Mouse (Mus musculus): ENCODE data around the gene Dvl1.

The Dvl1 gene

DNA sequence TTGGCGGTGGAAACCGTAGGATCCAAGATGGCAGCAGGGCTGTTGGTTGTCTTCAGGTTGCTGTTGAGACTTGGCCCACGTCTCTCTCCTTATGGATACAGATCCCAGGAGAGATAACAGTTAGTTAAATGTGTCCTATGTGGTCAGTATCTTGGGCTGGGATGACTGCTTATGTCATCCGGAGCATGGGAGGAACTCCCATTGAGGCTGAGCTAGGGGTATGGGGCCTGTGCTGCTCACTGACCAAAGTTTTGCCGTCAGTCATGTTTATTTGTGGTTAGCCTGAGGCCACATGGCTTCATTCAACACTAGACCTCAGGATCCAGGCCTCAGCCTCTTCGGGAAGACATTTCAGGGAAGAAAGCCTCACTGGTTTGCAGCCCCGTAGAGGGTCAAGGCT, 24.2 kb downstream of the Dvl1 start:
- peak in 1 of 2 experiments; percentile 10 for DNase-seq (ENCODE audit: low spot score in 2 of 2)

DNA sequence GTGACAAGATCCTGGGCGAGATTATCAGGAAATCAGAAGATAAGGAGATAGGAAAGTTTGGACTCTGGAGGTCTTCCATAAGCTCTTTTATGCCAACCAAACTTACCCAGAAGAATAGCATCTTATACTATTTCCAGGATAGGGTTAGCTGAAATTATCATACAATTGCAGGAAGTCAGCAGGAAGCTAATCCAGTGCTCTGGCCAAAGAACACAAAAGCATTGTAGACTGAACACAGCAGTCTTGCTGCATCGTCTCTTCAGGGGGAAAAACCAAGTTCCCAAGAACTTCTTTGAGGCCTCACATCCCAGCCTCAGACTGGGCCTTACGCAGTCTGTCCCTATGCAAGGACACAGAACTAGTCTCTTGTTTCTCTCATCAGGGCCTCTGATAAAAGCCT, 36.4 kb downstream of the Dvl1 start:
- DNase-seq (ENCODE audit: low spot score in 2 of 2), result no peak

GRCm38 (mm10) chr4:155886330-155886729, 39.1 kb downstream of the Dvl1 start:
- peak in 1 of 2 experiments; percentile 10 for DNase-seq (ENCODE audit: low spot score in 2 of 2)

- DNase-seq (ENCODE audit: low spot score in 2 of 2), result peak in 1 of 2 experiments; percentile 10
These were observed 40.5 kb downstream of the Dvl1 start for GRCm38 (mm10) chr4:155887674-155888073.

DNA sequence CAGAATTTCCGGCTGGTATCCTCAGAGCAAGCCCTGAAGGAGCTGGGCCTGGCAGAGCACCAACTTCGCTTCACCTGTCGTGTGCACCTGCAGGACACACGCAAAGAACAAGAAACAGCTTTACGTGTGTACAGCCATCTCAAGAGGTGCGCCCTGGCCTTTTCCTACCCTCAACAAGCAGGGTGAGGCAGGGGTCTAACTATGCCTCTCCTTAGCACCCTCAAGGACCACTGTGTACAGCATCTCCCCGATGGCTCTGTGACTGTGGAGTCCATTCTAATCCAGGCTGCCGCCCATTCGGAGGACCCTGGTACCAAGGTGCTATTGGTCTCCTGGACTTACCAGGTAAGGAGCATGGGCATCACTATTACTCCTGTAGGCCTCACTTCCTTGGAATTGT, 41.0 kb downstream of the Dvl1 start:
- DNase-seq (ENCODE audit: low spot score in 2 of 2), result peak in 1 of 2 experiments; percentile 12

- DNase-seq (ENCODE audit: low spot score in 2 of 2), result peak in 1 of 2 experiments; percentile 11
These were observed 42.1 kb downstream of the Dvl1 start for GRCm38 (mm10) chr4:155889316-155889715.

- peak in 1 of 2 experiments; percentile 48 for DNase-seq (ENCODE audit: low spot score in 2 of 2)
These were observed 43.8 kb downstream of the Dvl1 start for GRCm38 (mm10) chr4:155891011-155891471.

GRCm38 (mm10) chr4:155891551-155892001, 44.4 kb downstream of the Dvl1 start, which contains the start of the genes Pusl1 and Acap3:
Gene Pusl1 (minus strand): TSS chr4:155891781.
Gene Acap3 (plus strand): TSS chr4:155891822.
- peak; percentile 97 to 99 for DNase-seq (ENCODE audit: low spot score in 2 of 2)

DNA sequence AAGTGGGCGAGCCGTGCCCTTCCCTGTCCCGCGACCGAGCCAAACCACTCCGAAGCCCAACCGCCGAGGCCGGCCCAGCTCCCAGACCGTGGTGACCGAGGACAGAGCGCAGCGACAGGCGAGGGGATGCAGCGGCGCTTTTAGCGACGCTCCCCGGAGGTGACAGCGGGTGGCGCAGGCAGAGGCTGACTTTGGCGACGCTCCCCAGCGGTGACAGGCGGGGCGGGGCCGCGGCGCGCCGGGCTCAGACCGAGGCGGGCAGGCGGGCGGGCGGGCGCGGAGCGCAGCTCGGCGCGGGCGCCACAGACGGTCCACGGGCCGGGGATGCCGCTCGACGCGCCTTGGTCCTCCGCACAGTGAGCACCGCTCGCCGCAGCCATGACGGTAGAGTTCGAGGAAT, 44.8 kb downstream of the Dvl1 start:
- DNase-seq (ENCODE audit: low spot score in 2 of 2), result peak in 1 of 2 experiments; percentile 91

GRCm38 (mm10) chr4:155892438-155893211, 45.4 kb downstream of the Dvl1 start:
- peak in 1 of 2 experiments; percentile 71 for DNase-seq (ENCODE audit: low spot score in 2 of 2)

- DNase-seq (ENCODE audit: low spot score in 2 of 2), result peak; percentile 15 to 24
These were observed 46.0 kb downstream of the Dvl1 start for GRCm38 (mm10) chr4:155893212-155893690.

DNA sequence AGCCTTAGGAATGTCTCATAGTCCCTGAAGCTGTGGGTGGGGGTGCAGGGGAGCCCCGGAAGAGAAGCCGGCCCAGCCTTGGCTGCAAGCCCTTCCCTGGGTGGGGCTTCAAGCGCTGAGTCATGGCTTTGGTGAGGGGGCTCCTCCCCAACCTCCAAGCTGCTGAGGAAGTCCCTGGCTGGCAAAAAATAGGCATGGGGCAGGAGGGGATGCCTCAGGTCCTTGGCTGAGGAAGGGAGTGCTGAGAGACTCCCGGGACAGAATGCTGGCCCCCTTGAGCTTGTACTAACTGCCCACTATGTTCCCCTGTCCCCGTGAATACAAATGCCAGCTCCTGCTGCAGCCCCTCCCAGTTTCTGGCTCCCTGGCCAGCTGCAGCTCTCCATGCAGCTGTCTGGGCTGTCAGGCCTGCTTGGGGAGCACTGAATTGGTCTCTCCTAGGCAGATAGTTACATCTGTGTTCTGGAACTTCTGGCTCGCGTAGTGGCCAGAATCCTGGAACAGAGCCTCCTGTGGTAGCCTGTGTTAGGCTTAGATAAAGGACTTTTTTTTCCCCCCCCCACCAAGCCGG, 47.2 kb downstream of the Dvl1 start:
- DNase-seq (ENCODE audit: low spot score in 2 of 2), result peak; percentile 72 to 81

GRCm38 (mm10) chr4:155895216-155895615, 48.0 kb downstream of the Dvl1 start:
- DNase-seq (ENCODE audit: low spot score in 2 of 2), result peak; percentile 10 to 34

DNA sequence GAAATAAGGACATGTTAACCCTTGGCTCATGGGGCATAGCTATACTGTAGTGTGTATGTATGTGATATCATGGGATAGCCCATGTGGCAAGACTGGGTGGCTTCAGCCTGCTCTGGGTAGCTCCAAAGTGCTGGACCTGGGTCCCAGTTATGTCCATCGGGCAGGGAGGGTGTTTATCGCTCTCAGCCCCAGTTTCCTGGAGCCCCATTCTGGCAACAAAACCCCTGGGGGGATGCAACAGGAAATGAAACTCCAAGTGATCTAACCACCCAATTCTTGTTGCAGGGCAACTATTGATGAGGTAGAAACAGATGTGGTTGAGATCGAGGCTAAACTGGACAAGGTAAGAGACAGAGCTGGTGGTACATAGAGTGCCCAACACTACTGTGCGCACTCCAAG, 48.6 kb downstream of the Dvl1 start:
- peak; percentile 5 to 46 for DNase-seq (ENCODE audit: low spot score in 2 of 2)

DNA sequence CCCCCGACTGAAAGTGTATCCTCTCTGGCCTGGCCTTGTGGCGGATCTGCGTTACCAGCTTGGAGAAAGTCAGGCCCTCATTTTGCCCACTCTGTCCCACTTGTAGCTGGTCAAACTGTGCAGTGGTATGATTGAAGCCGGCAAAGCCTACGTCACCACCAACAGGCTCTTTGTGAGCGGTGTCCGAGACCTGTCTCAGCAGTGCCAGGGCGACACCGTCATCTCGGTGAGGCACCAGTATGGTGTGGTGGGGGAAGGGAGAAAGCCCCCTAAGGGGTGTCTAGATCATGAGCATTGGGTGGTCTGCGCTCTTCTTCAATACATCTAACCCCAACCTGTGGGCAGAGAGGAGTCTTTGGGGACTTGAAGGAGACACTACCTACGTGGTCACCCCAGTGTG, 49.3 kb downstream of the Dvl1 start:
- peak in 1 of 2 experiments; percentile 12 for DNase-seq (ENCODE audit: low spot score in 2 of 2)

GRCm38 (mm10) chr4:155898318-155898717, 51.1 kb downstream of the Dvl1 start:
- DNase-seq (ENCODE audit: low spot score in 2 of 2), result no peak

DNA sequence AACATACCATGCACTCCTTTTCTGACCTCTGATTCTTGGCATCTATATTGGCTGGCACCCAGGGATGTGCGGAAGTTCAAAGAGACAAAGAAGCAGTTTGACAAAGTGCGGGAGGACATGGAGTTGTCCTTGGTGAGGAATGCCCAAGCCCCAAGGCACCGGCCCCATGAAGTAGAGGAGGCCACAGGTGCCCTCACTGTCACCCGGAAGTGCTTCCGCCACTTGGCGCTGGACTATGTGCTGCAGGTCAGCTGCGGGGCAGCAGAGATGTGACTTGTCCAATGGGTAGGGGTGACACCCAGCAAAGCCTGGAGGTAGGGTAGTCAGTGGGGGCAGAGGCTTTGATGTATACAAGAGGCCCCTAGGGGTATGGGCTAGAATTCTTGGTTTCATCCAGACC, 52.2 kb downstream of the Dvl1 start:
- peak in 1 of 2 experiments; percentile 3 for DNase-seq (ENCODE audit: low spot score in 2 of 2)

DNA sequence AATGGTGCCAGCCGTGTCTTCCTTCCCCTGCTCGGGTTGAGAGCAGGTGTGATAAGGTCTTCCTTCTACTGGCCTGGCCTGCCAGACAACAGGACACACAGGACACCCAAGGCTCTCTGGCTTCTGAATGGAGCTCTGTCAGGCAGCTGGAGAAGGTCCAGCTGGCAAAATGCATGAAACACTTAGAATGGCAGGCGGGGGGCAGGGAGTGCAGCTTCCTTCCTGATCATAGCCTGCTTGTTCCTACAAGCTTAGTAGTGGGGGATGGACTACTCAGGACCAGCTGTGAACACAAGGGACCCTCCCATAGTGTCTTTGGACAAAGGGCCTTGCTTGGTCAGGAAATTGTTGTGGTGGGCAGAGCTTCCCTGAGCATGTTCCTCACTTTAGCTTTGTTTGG, 54.0 kb downstream of the Dvl1 start:
- peak in 1 of 2 experiments; percentile 22 for DNase-seq (ENCODE audit: low spot score in 2 of 2)

DNA sequence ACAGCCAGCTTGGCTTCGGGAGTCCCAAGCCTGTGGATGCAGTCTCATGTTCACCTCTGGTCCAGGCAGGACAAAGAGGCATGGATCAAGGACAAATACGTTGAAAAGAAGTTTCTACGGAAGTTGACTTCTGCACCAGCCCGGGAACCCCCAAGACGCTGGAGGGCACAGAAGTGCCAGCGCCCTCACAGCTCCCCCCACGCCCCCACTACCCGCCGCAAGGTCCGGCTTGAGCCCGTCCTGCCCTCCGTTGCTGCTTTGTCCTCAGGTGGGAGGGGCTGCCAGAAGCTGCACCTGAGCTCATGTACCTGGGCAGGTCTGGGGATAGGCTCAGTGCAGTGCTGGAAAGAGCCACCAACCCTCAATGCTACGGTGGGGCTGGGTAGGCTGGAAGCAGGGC, 56.0 kb downstream of the Dvl1 start:
- peak; percentile 2 to 11 for DNase-seq (ENCODE audit: low spot score in 2 of 2)

- DNase-seq (ENCODE audit: low spot score in 2 of 2), result peak; percentile 12 to 60
These were observed 57.3 kb downstream of the Dvl1 start for GRCm38 (mm10) chr4:155904318-155905102.

DNA sequence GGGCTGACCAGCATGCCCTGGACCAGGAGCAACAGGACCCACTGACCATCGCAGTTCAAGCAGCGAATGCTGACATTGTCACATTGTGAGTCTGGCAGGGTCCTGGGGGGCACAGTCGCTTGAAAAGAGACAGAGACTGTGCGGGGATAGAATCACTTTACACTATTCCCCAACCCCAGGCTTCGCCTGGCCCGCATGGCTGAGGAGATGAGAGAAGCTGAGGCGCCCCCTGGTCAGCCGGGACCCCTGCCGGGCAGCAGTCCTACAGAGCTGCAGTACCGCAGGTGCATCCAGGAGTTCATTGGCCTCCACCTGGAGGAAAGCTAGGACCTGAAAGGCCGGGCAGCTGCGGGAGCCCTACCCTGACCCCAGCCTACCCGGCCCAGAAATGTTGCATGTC, 58.4 kb downstream of the Dvl1 start:
- peak in 1 of 2 experiments; percentile 12 for DNase-seq (ENCODE audit: low spot score in 2 of 2)

DNA sequence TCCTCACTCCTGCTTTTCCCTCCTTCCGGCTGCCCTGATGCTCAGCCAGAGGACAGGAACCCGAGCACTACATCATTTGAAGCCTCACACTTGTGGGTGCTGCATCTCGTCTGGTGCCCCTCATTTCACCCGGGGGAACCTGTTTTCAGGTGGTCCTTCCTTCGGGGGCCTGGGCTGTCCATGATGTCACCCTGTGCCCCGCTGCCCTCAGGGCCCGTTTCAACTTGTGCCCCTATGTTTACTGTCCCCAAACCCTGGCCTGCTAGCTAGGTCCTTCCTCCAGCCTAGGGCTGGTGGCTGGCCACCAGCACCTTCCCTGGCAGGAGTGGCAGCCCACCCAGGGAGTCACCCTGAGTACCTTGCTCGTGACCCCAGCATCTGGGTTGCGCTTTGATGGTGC, 58.9 kb downstream of the Dvl1 start:
- DNase-seq (ENCODE audit: low spot score in 2 of 2), result peak in 1 of 2 experiments; percentile 12

Data from spleen, postnatal 10 days (tissue).